Mouse (Mus musculus) myocyte (in vitro differentiated cells): ENCODE measurements around the gene Diras1.

Source experiments
- CEBPB ChIP-seq: IDR thresholded peaks from 2 replicates; pipeline ENCODE4 v1.6.1; 2011; ENCODE audit warnings: mild to moderate bottlenecking, moderate library complexity; ENCODE audit not compliant: poor library complexity, insufficient read depth, severe bottlenecking
- E2F4 ChIP-seq: IDR thresholded peaks from one replicate; pipeline ENCODE4 v1.6.1; 2011; ENCODE audit warnings: mild to moderate bottlenecking, control low read depth, moderate library complexity; ENCODE audit not compliant: insufficient read depth
- MAX ChIP-seq: IDR thresholded peaks from one replicate; pipeline ENCODE4 v1.6.1; 2011; ENCODE audit warnings: low read depth, mild to moderate bottlenecking, control low read depth
- MYOG ChIP-seq, 3 experiments: IDR thresholded peaks; one replicate each; pipeline ENCODE4 v1.6.1; 2011; ENCODE audit warnings: control low read depth in 2 of 3, low read depth in 2 of 3, mild to moderate bottlenecking in 2 of 3; ENCODE audit not compliant: insufficient read length in 2 of 3, control insufficient read depth in 1 of 3, insufficient read depth in 1 of 3
- POLR2A ChIP-seq: IDR thresholded peaks from one replicate; pipeline ENCODE4 v1.6.1; 2011; ENCODE audit warnings: low read depth, mild to moderate bottlenecking, control low read depth, moderate library complexity; ENCODE audit not compliant: insufficient read length
- POLR2AphosphoS2 ChIP-seq: IDR thresholded peaks from one replicate; pipeline ENCODE4 v1.6.1; 2011; ENCODE audit warnings: low read depth, control low read depth; ENCODE audit not compliant: insufficient read length
- REST ChIP-seq: IDR thresholded peaks from one replicate; pipeline ENCODE4 v1.6.1; 2011; ENCODE audit warnings: mild to moderate bottlenecking, control low read depth, moderate library complexity; ENCODE audit not compliant: insufficient read depth, insufficient read length
- SRF ChIP-seq: IDR thresholded peaks from one replicate; pipeline ENCODE4 v1.6.1; 2011; ENCODE audit warnings: low read depth; ENCODE audit not compliant: control insufficient read depth, insufficient read length
- TCF12 ChIP-seq: IDR thresholded peaks from one replicate; pipeline ENCODE4 v1.6.1; 2011; ENCODE audit warnings: mild to moderate bottlenecking, control low read depth; ENCODE audit not compliant: poor library complexity, insufficient read depth, severe bottlenecking
- TCF3 ChIP-seq: IDR thresholded peaks from one replicate; pipeline ENCODE4 v1.6.1; 2011; ENCODE audit warnings: low read depth, control low read depth; ENCODE audit not compliant: insufficient read length
- USF1 ChIP-seq: IDR thresholded peaks from one replicate; pipeline ENCODE4 v1.6.1; 2011; ENCODE audit warnings: low read depth, mild to moderate bottlenecking, control low read depth, moderate library complexity

DNA sequence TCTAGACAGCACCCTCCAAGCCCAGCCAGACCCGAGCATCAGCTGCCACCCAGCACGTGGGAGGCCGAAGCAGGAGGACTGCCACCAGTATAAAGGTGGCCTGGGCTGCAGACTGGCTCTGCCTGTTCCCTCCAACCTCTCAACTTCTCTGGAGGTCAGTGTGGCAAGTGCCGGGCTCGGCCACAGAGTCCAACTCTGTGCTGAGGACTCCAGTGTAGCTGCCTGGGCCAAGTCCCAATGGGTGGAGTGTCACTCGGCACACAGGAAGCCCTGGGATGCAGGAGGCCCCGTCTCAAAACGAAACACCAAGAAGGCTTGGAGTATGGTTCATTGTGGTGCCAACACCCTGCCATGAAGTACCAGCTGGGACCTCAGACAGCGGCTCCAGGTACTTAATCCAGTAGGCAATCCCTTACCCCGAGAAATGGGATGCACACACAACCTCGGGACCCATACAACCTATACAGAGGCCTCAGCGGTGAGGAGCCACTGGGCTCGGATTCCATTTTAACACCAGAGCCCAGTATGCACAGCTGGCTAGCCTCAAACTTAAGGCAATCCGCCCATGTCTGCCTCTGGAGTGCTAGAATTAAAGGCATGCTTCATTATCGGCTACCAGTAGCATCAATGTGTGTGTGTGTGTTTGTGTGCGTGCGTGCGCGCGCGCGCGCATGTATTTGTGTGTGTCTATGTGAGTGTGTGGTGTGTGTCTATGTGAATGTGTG is 32.1 kb upstream of the Diras1 start:
- TF ChIP-seq POLR2A (no peak), MYOG (IDR thresholded peaks at IDR 0.05; ENCODE audit: control insufficient read depth in 1 of 3, insufficient read depth in 1 of 3, insufficient read length in 2 of 3, low read depth in 2 of 3) (no peak), TCF3 (no peak), REST (no peak), USF1 (no peak), POLR2AphosphoS2 (no peak), CEBPB (no peak), MAX (no peak), SRF (no peak), E2F4 (no peak), TCF12 (no peak)
